Mouse (Mus musculus) adrenal gland, postnatal 14 days (tissue): ENCODE measurements around the gene Dennd1a. TPM values are rescaled to one million over a fixed set of nuclear protein-coding genes. Genes with fewer than 3 reads are reported as not detected.

Experiments
- DNase-seq: peaks from one replicate; pipeline ENCODE4 v3.0.0; 2021; ENCODE audit warnings: mixed read lengths
- total RNA-seq: library from RNA; stranded (reverse); gene quantifications from 2 replicates; pipeline ENCODE4 v1.2.3, GENCODE M21; 2021

The Dennd1a gene
- total RNA-seq, 1 experiment from 2014 or later = 22.5 TPM

- DNase-seq = no peak
Measured at GRCm38 (mm10) chr2:38229882-38230281, 57.3 kb downstream of the Dennd1a start.

DNA sequence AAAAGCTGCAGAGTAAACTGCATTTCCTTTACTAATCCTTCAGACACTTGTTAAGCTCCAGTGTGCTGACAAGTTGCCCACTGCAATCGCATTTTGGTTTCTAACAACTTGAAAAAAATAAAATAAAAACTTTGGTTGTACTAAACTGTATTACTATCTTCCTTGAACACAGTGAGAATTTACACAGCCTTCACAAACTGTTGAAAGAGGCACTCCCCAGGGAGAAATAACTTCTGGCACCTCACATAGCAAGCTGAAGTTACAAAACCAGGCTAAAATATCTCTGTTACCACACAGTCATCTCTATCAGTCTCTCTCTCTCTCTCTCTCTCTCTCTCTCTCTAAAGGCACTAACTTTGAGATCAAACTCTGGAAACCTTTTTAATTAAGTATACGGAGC is 63.4 kb downstream of the Dennd1a start:
- DNase-seq = peak; percentile 38

- no peak for DNase-seq
Measured at GRCm38 (mm10) chr2:38221461-38221860, 65.7 kb downstream of the Dennd1a start.

DNA sequence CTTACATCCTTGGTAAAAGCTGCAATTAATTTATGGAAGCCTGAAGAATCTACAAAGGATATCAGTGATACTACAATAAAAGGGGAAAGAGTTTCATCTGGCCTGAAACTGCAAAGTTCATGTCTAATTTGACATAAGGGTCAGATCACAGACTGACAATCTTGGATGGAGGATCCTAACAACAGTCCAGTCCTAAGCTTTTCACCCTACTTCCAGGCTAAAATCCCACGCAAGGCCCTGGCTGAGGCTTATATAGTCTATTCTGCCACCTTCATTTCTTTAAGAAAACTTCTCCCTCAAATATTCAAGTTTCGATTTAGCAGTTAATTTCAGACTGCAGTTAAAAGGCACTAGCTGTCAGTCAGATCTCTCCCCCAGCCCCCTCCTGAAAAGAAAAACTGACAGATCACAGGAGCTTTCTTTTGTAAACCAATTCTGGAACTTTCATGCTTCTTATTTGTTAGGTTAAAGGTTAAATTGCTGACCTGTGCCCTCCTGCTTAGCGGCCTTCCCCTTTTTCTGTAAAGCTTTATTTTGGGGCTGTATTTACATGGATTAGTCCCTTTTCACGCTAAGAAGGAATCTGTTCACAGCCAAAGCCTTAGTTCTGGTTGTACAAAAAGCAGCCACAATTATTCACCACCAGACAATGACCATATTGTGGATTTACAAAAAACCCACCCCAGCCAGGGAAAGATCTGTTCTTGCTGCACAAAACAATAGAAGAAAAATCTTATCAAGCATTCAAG is 66.3 kb downstream of the Dennd1a start:
- no peak for DNase-seq

DNA sequence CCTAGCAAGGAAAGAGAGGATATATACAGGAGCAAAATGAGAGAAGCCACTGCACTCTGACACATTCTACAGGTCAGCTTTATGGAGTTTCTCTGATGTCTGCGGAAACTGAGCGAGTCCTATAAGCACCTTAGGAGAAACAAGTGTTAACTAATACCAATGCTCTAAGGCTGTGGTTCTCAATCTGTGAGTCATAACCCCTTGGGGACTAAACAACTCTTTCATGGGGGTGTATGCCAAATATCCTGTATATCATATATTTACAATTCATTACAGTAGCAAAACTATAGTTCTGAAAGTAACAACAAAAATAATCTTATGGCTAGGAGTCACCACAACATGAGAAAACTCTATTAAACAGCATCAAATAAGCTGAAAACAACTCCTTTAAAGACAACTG is 67.5 kb downstream of the Dennd1a start:
- no peak for DNase-seq

- DNase-seq = no peak
Measured at GRCm38 (mm10) chr2:38213041-38213440, 74.1 kb downstream of the Dennd1a start.

- no peak for DNase-seq
Measured at GRCm38 (mm10) chr2:38211426-38211825, 75.8 kb downstream of the Dennd1a start.

DNA sequence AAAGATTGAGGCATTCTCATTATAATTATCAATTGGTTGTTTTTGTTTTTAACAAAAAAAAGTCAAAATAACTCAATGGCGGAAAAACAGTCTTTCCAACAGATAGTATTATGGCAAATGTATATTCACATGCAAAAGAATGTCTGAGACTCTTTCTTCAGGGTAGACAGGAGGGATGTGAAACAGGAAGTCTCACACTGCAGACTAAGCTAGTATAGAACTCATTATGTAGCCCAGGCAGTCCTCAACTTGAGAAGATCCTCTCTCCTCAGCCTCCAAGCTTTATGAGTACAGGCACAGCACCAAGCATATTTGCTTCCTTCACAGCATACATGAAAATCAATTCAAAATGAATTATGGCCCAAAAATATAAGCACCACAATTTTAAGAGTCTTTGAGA is 79.4 kb downstream of the Dennd1a start:
- no peak for DNase-seq

GRCm38 (mm10) chr2:38205281-38205680 is 81.9 kb downstream of the Dennd1a start:
- no peak for DNase-seq

GRCm38 (mm10) chr2:38204696-38205095 is 82.5 kb downstream of the Dennd1a start:
- DNase-seq = no peak

DNA sequence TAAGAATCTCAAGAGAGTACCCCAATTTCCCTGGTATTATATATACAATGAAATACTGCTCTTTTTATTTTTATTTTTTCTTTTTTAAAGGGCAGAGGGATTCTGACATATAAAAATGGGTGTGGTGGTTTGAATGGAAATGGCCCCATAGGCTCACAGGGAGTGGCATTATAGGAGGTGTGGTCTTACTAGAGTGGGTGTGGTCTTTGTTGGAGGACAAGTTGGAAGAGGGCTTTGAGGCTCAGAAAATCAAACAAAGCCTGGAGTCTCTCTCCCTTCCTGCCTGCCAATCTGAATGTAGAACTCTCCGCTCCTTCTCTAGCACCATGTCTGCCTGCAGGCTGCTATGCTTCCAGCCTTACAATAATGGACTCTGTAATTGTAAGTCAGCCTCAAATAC is 89.1 kb downstream of the Dennd1a start:
- DNase-seq = no peak

DNA sequence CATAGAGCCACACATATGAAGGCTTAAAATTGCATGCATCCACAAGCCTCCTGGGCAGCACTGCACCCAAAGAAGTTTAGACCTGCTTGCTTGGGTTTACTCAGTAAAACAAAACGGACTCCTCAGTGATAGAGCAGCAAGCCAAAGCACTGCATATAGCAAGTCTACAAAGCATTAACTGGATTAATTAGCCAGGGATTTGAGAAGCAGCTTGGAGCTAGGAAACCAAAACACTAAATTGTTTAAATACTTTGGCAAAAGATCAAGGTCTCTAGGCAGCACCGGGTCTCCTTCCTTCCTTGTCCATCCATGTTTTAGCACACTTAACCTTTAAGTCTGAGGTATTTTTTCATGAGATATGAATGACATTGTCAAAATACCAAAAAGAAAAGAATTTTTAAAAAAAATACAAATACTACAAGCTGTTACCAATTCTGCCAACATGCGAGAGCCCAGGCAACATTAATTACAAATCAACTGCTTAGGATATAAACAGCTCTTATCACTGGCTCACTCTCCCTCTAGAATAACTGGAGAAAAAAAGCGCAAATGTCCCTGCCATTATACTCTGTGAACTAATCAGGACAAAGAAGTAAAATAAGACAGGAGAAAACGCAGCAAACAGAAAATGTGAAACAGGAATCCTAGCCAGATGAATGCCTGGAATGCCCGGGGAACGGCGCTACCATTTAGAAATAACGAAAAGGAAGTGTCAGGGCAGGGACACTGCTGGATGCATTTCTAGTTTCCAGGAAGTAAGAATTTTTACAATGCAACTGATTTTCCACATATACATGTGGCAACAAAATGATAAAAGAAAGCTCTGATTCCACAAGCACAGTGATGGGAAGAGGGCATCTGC is 90.8 kb downstream of the Dennd1a start:
- DNase-seq = no peak

- no peak for DNase-seq
Measured at GRCm38 (mm10) chr2:38192007-38192406, 95.2 kb downstream of the Dennd1a start.

GRCm38 (mm10) chr2:38191601-38192000 is 95.6 kb downstream of the Dennd1a start:
- no peak for DNase-seq

DNA sequence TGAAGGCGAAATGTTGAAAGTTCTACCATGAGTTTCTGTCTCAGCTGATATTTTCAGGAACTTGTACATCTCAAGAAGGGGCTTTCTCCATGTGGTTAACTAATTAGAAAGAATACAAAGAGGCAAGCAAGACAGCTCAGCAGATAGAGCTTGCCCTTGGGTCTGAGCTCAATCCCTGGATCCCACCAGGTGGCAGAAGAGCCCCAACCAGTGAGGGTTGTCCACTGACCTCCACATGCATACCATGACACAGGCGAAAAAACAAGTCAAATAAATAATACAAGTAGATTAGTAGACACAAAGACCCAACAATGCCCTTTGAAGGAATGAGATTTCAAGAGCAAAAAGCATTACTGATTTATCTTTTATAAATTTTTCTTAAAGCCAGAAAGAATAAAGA is 100.8 kb downstream of the Dennd1a start:
- peak; percentile 53 for DNase-seq

GRCm38 (mm10) chr2:38184977-38185376 is 102.2 kb downstream of the Dennd1a start:
- peak; percentile 4 for DNase-seq

DNA sequence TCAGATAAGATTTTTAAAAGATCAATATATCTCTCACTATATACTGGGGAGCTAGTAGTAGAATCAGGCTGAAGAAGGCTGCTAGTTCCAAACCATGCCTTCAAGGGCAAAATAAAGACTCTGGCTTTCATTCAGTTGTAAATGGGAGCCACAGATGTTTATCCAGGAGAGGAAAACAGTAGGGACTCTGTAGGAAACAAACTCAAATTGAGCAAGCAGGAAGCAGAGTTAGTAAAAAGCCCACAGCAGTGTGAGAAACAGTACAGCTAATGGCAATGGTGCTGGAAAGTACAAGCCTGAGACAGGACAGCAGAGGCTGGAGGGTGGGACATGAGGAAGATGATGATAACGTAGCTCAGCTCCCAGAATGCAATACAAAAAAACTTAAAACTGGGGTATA is 103.3 kb downstream of the Dennd1a start:
- DNase-seq = no peak

DNA sequence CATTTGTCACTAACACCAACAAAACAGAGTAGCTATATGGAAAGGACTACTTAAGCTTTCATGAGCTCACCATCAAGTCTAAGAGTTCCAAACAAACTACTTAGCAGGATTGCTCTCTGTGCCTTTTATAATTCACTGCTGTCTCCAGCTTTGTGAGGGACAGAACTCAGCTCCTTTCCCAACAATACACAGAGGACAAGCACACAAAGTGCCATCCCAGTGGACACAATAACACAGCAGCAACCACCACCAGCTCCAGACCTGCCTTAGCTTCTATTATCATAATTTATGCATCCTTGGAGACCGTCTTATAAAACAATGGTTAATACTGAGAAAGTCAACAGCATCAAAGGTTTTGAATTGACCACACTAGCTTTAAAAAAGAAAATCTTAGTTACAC is 104.9 kb downstream of the Dennd1a start:
- no peak for DNase-seq

DNA sequence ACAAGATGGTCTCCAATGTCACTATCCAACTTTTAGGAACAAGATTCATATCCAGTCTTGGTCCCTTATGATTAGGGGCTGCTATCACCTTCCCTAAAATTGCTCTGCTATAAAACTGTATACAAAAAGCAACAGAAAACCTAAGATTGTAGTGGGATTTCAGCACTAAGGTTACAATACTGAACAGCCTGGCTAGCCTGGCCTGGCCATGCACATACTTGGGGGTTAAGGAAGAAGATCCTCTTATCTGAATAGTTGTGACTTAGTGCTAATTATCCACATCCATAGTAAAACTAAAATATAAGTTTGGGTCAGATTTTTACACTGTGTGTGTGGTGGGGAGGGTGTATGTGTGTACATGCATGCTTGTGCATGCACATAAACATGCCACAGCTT is 109.6 kb downstream of the Dennd1a start:
- no peak for DNase-seq

GRCm38 (mm10) chr2:38176870-38177582 is 110.2 kb downstream of the Dennd1a start:
- DNase-seq = no peak

GRCm38 (mm10) chr2:38175276-38175675 is 111.9 kb downstream of the Dennd1a start:
- no peak for DNase-seq

GRCm38 (mm10) chr2:38168606-38169005 is 118.6 kb downstream of the Dennd1a start:
- no peak for DNase-seq

DNA sequence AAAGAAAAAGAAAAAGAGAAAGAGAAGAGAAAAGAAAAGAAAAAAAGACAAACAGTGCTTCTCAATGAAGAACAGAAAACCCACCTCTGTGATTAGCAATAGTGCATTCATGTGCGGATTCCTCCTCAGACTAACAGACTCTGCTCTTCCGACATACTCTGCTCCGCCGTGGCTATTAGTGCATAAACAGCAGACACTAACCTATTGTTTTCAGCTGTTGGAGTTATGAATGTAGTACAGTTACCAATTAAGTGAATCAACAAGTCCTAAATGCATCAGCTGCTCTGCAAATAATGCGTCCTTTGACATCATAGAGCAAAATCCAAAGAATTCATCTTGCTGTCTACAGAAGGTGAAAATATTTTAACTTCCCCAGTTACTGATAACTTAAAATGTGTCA is 121.2 kb downstream of the Dennd1a start:
- DNase-seq = no peak
